Mouse (Mus musculus) heart, postnatal 0 days (tissue): Measurements from ENCODE around the gene Klrg1. TPM values are rescaled to one million over a fixed set of nuclear protein-coding genes. Genes with fewer than 3 reads are reported as not detected.

ENCODE experiments used
- ATAC-seq: fragments of 200-750 bp; cut with Nextera tagmentation; 2 replicates; pipeline ENCODE4 v1.8.0; 2017; ENCODE audit warnings: low read depth, moderate number of reproducible peaks, moderate library complexity; ENCODE audit not compliant: insufficient read depth
- DNase-seq: peaks from one replicate; pipeline ENCODE4 v3.0.0-alpha.2; 2016; ENCODE audit warnings: low spot score
- H3K27ac ChIP-seq: fragments of 300-500 bp; sonication (generic); 2 replicates; pipeline ENCODE4 v1.5.1; 2014; ENCODE audit warnings: low read depth, mild to moderate bottlenecking
- H3K27me3 ChIP-seq: fragments of 300-500 bp; sonication (generic); 2 replicates; pipeline ENCODE4 v1.6.1; 2014; ENCODE audit warnings: low read length, mixed read lengths; ENCODE audit not compliant: control insufficient read depth, insufficient read depth
- H3K36me3 ChIP-seq: fragments of 300-500 bp; sonication (generic); replicated peaks from 2 replicates; pipeline ENCODE4 v1.6.1; 2014; ENCODE audit warnings: low read length, mixed read lengths; ENCODE audit not compliant: control insufficient read depth, insufficient read depth
- H3K4me1 ChIP-seq: fragments of 300-500 bp; sonication (generic); 2 replicates; pipeline ENCODE4 v1.6.1; 2014; ENCODE audit warnings: antibody characterized with exemption; ENCODE audit not compliant: control insufficient read depth, insufficient read depth
- H3K4me2 ChIP-seq: fragments of 300-500 bp; sonication (generic); 2 replicates; pipeline ENCODE4 v1.6.1; 2014; ENCODE audit warnings: low read depth, mild to moderate bottlenecking, low read length, moderate library complexity
- H3K4me3 ChIP-seq: fragments of 300-500 bp; sonication (generic); 2 replicates; pipeline ENCODE4 v1.5.1; 2014; ENCODE audit warnings: low read depth, low read length
- H3K9ac ChIP-seq: fragments of 300-500 bp; sonication (generic); replicated peaks from 2 replicates; pipeline ENCODE4 v1.6.1; 2014; ENCODE audit warnings: low read depth, low read length, mixed read lengths
- H3K9me3 ChIP-seq: fragments of 300-500 bp; sonication (generic); replicated peaks from 2 replicates; pipeline ENCODE4 v1.6.1; 2016; ENCODE audit warnings: low read length; ENCODE audit not compliant: control insufficient read depth
- CTCF ChIP-seq: IDR thresholded peaks from 2 replicates; pipeline ENCODE4 v1.5.1; 2016; ENCODE audit warnings: antibody characterized with exemption, control low read depth, low read depth
- EP300 ChIP-seq: IDR thresholded peaks from 2 replicates; pipeline ENCODE4 v1.6.1; 2016; ENCODE audit warnings: antibody characterized with exemption, low read depth
- WGBS: fragments of 180-500 bp; shearing (Covaris S2); extraction: QIAGEN DNeasy Blood & Tissue Kit; methylation state at CpG from one replicate; pipeline ENCODE4 v1.1.7; 2014; 5-methylcytosine and 5-hydroxymethylcytosine counted together
- polyA plus RNA-seq: library from polyadenylated mRNA; unstranded; fragments of >200 nt; fragmentation: Nextera tagmentation; extraction: Ambion mirVana; gene quantifications from 2 replicates; pipeline ENCODE4 v1.2.1, GENCODE M21; 2015
- total RNA-seq: library from RNA; depleted of rRNA; stranded (reverse); fragments of >200 nt; gene quantifications from 2 replicates; pipeline ENCODE4 v1.2.3, GENCODE M21; 2014; ENCODE audit warnings: low replicate concordance

The Klrg1 gene
- total and polyA plus RNA-seq, 2 experiments from 2014 or later: not detected

DNA sequence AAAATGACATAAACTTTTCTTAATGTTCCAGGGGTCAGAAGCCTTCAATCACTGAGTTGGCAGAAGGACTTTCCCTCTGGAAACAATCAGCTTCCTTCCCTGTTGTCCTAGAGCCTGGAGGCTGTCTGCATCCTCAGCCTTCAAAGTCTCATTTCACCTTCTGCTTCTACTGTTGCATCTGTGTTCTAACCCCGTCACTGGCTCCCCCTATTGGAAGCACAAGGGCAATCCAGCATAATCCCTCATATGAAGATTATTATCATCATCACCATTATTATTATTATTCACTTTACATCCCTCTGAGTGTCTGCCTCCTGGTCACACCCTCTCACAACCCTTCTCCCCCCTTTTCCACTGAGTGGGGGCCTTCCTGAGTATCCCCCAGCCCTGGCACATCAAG is 5.6 kb upstream of the Klrg1 start:
- H3K27me3 ChIP-seq: no peaks in the 10 kb centered on the region
- H3K9me3 ChIP-seq: no peaks in the 10 kb centered on the region
- no peak overlapping the region for H3K9ac ChIP-seq
- H3K4me2 ChIP-seq: no peak overlapping the region
- ATAC-seq: no peak
- DNase-seq: no peak
- no peak overlapping the region for H3K4me3 ChIP-seq
- no peak overlapping the region for H3K27ac ChIP-seq
- H3K36me3 ChIP-seq: no peaks in the 10 kb centered on the region
- TF ChIP-seq CTCF: no peak
- TF ChIP-seq EP300: no peak
- H3K4me1 ChIP-seq: no peaks in the 10 kb centered on the region
- 46% methylated on average over 1 of the region's 1 CpGs for WGBS

DNA sequence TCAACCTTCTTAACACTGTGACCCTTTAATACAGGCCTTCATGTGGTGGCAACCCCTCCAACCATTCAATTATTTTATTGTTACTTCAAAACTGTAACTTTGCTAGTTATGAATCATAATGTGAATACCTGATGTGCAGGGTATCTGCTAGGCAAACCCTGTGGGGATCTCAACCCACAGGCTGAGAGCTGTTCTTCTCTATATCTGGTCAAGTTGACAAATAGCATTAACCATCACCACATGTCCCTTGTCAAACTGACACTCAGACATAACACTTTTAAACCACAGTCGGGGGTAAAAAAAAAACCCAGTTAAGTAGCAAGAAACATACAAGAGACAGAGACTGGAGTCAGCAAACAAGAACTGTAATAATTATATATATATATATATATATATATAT is 2.1 kb upstream of the Klrg1 start:
- Histone ChIP-seq H3K27ac (no peak overlapping the region), H3K9me3 (no peaks in the 10 kb centered on the region), H3K4me3 (no peak overlapping the region), H3K4me2 (no peak overlapping the region), H3K9ac (no peak overlapping the region), H3K4me1 (no peaks in the 10 kb centered on the region), H3K27me3 (no peaks in the 10 kb centered on the region), H3K36me3 (no peaks in the 10 kb centered on the region)
- ATAC-seq: no peak
- no peak for DNase-seq
- no peak for TF ChIP-seq CTCF
- TF ChIP-seq EP300: no peak
- WGBS: 43% methylated on average over 1 of the region's 1 CpGs

DNA sequence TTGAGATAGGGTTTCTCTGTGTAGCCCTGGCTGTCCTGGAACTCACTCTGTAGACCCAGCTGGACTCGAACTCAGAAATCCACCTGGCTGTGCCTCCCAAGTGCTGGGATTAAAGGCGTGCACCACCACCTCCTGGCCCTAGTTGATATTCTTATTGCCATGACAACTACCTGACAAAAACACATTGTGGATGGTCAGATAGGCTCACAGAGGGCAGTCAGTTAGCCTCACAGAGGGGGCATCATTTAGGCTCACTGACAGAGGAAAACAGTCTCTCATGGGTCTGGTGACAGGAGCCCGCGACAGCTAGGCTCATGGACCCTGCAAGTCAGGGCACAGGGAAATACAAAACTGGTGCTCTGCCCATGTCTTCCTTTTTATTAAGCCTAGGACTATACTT is 1.6 kb upstream of the Klrg1 start:
- H3K4me2 ChIP-seq: no peak overlapping the region
- DNase-seq: no peak
- no peak overlapping the region for H3K27ac ChIP-seq
- H3K36me3 ChIP-seq: no peaks in the 10 kb centered on the region
- no peak overlapping the region for H3K4me3 ChIP-seq
- ATAC-seq: no peak
- no peaks in the 10 kb centered on the region for H3K9me3 ChIP-seq
- no peaks in the 10 kb centered on the region for H3K27me3 ChIP-seq
- TF ChIP-seq EP300 (no peak), CTCF (no peak)
- H3K4me1 ChIP-seq: no peaks in the 10 kb centered on the region
- 76% methylated on average over 4 of the region's 4 CpGs for WGBS
- no peak overlapping the region for H3K9ac ChIP-seq

DNA sequence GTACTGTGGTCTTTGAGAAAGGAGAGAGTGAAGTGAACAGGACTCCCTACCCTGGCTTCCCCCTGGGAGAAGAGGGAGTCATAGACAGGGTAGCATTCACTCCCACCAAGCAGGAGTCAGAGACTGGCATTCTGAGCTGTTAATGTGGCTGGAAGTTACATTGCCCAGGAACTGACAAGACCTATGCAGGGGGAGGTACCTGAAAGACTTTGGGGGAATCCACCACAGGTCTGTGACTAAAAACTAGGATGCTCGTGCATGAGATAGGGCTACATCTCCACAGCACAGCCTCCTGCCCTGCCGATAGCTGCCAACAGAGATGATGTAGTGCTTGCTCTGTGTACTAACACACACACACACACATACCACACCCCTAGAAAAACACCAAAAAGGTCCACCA is 747 bp upstream of the Klrg1 start:
- Histone ChIP-seq H3K4me2 (no peak overlapping the region), H3K4me1 (no peaks in the 10 kb centered on the region), H3K9me3 (no peaks in the 10 kb centered on the region), H3K27me3 (no peaks in the 10 kb centered on the region), H3K9ac (no peak overlapping the region), H3K27ac (no peak overlapping the region), H3K36me3 (no peaks in the 10 kb centered on the region), H3K4me3 (no peak overlapping the region)
- WGBS: 75% methylated on average over 2 of the region's 2 CpGs
- DNase-seq (no peak), ATAC-seq (no peak)
- TF ChIP-seq CTCF: no peak
- no peak for TF ChIP-seq EP300

DNA sequence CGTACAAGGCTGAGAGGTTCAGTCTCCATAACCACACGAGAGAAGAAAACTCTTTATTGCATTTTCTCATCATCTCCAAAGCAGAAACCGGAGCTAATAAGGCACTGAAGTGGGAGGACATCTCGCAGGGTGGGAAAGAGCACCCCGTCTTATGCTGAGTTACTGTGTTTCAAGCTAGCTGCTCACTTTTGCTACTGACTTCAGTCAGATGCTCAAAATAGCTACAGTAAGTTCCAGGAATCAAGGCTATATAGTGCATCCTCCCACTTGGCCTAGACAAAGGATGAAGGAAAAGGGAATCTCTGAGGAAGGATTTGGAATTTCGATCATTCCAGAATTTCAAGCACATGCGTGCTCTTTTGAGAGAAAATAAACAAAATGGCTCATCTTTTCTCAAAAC is 6.1 kb downstream of the Klrg1 start:
- 74% methylated on average over 7 of the region's 7 CpGs for WGBS
- no peak for DNase-seq

DNA sequence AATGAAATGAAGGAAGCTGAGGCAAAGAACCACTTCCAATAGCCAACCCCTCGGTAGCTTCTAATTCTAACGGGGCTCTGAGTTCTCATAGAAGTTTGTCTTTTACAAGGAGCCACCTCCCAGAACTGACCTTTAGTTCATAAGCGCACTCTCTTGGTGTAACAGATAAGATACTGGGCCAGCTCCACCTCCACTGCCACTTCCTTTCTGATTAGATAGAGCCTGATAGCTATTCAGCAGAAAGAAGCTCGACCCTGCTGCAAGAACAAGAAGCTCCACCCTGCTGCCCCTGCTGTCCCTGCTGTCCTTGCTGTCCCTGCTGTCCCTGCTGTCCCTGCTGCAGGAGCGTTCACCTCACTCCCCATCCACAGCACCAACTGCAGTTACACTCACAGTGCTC is 8.1 kb downstream of the Klrg1 start:
- no peak for DNase-seq
- TF ChIP-seq EP300 (no peak), CTCF (no peak)
- H3K9me3 ChIP-seq: no peaks in the 10 kb centered on the region
- H3K4me3 ChIP-seq: no peak overlapping the region
- no peaks in the 10 kb centered on the region for H3K36me3 ChIP-seq
- no peak overlapping the region for H3K27ac ChIP-seq
- 11% methylated on average over 5 of the region's 5 CpGs for WGBS
- H3K4me1 ChIP-seq: no peaks in the 10 kb centered on the region
- no peak for ATAC-seq
- H3K9ac ChIP-seq: no peak overlapping the region
- H3K4me2 ChIP-seq: no peak overlapping the region
- no peaks in the 10 kb centered on the region for H3K27me3 ChIP-seq

More for the DNA sequence above, 6.1 kb downstream of the Klrg1 start:
- H3K4me1 ChIP-seq: no peaks in the 10 kb centered on the region
- TF ChIP-seq CTCF (no peak), EP300 (no peak)
- no peaks in the 10 kb centered on the region for H3K27me3 ChIP-seq
- no peaks in the 10 kb centered on the region for H3K36me3 ChIP-seq
- H3K4me3 ChIP-seq: no peak overlapping the region
- no peak overlapping the region for H3K27ac ChIP-seq
- H3K4me2 ChIP-seq: no peak overlapping the region
- ATAC-seq: no peak
- no peak overlapping the region for H3K9ac ChIP-seq
- H3K9me3 ChIP-seq: no peaks in the 10 kb centered on the region
